Mouse (Mus musculus) kidney, embryonic 16.5 days (tissue): ENCODE measurements around the gene Ado. TPM values are rescaled to one million over a fixed set of nuclear protein-coding genes. Genes with fewer than 3 reads are reported as not detected.

Experiments
- ATAC-seq: fragments of 200-750 bp; cut with Nextera tagmentation; 2 replicates; pipeline ENCODE4 v1.8.0; 2017; ENCODE audit warnings: moderate TSS enrichment; ENCODE audit not compliant: low FRiP score, low TSS enrichment
- H3K27ac ChIP-seq: fragments of 300-500 bp; sonication (generic); 2 replicates; pipeline ENCODE4 v1.5.1; 2014; ENCODE audit warnings: low read length
- H3K27me3 ChIP-seq: fragments of 300-500 bp; sonication (generic); 2 replicates; pipeline ENCODE4 v1.6.1; 2014; ENCODE audit warnings: low read length, control low read depth, mixed read lengths; ENCODE audit not compliant: insufficient read depth
- H3K36me3 ChIP-seq: fragments of 300-500 bp; sonication (generic); 2 replicates; pipeline ENCODE4 v1.6.1; 2014; ENCODE audit warnings: low read length, control low read depth, mixed read lengths; ENCODE audit not compliant: insufficient read depth
- H3K4me1 ChIP-seq: fragments of 300-500 bp; sonication (generic); 2 replicates; pipeline ENCODE4 v1.6.1; 2014; ENCODE audit warnings: low read length, control low read depth, mixed read lengths; ENCODE audit not compliant: insufficient read depth
- H3K4me2 ChIP-seq: fragments of 300-500 bp; sonication (generic); replicated peaks from 2 replicates; pipeline ENCODE4 v1.6.1; 2014; ENCODE audit warnings: low read depth, low read length
- H3K4me3 ChIP-seq: fragments of 300-500 bp; sonication (generic); 2 replicates; pipeline ENCODE4 v1.5.1; 2014; ENCODE audit warnings: mild to moderate bottlenecking, low read length
- H3K9ac ChIP-seq: fragments of 300-500 bp; sonication (generic); replicated peaks from 2 replicates; pipeline ENCODE4 v1.6.1; 2014; ENCODE audit warnings: low read length
- H3K9me3 ChIP-seq: fragments of 300-500 bp; sonication (generic); 2 replicates; pipeline ENCODE4 v1.6.1; 2016; ENCODE audit warnings: low read length, control low read depth
- WGBS: fragments of 180-500 bp; shearing (Covaris S2); extraction: QIAGEN DNeasy Blood & Tissue Kit; methylation state at CpG from one replicate; pipeline ENCODE4 v1.1.7; 2014; 5-methylcytosine and 5-hydroxymethylcytosine counted together
- polyA plus RNA-seq: library from polyadenylated mRNA; unstranded; fragments of >200 nt; fragmentation: Nextera tagmentation; extraction: Ambion mirVana; gene quantifications from 2 replicates; pipeline ENCODE4 v1.2.1, GENCODE M21; 2015

Ado gene
- polyA plus RNA-seq, 1 experiment from 2014 or later = 73.1 TPM

DNA sequence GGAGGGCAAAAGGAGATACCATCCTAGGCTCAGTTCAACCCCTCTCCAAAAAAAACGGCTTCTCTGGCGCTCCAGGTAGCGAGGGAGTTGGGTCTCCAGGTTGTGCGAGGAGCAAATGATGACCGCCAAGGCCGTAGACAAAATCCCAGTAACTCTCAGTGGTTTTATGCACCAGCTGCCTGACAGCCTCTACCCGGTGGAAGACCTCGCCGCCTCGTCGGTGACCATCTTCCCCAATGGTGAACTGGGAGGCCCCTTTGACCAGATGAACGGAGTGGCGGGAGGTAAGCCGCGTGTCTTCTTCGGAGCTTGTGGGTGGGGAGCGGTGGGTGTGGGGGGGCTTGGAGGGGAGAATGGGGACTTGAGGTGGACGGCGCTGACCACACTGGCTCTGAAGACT, 10.6 kb downstream of the Ado start:
- H3K27ac ChIP-seq = no peak overlapping the region
- no peaks in the 10 kb centered on the region for H3K36me3 ChIP-seq
- H3K9me3 ChIP-seq = no peaks in the 10 kb centered on the region
- H3K4me2 ChIP-seq = peak overlapping the region; percentile 99
- ATAC-seq = no peak
- WGBS = under 1% methylated on average over 19 of the region's 19 CpGs
- peak overlapping the region; percentile 77; the same call in 1 of the 2 replicates for H3K9ac ChIP-seq
- H3K27me3 ChIP-seq = peaks cover 69% of the 10 kb centered on the region
- peaks cover 41% of the 10 kb centered on the region for H3K4me1 ChIP-seq
- H3K4me3 ChIP-seq = peak overlapping the region; percentile 77

DNA sequence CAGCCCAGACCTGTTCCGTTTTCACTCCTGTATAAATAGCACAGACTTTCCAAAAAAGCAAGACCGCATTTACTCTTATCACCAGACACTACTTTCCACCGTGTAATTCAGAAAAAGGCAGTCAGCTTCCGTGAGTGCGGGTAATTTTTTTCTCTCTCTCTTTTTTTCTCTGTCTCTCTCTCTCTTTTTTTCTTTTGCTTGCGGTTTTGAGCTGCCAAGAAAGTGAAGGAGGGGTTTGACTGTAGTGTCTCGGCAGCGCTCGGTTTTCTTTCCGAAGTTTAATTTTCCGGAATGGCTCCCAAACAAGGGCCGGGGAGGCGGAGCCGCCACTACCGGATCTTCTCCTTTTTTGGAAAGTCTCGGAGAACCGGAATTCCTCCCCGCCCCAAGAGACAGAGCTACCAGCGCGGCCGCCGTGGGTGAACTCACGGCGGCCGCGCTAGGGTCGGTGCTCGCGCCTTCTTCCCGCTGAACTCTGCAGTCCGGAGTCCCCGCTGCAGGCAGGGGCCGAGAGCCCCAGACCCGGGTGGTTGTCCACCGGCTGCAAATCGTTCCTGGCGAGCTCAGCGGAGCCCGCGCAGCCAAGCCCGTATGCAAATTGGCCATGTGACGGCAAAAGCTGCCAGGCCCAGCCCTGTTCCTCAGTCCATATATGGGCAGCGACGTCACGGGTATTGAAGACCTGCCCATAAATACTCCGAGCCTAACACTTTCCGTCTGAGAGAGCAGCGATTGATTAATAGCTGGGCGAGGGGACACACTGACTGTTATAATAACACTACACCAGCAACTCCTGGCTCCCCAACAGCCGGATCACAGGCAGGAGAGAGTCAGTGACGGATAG, 11.4 kb downstream of the Ado start:
- ATAC-seq = peak; percentile 90
- Histone ChIP-seq H3K36me3 (no peaks in the 10 kb centered on the region), H3K4me1 (peaks cover 41% of the 10 kb centered on the region), H3K4me2 (peak overlapping the region; percentile 99), H3K4me3 (peak overlapping the region; percentile 77), H3K27me3 (peaks cover 74% of the 10 kb centered on the region), H3K27ac (peak overlapping the region; percentile 88), H3K9ac (peak overlapping the region; percentile 77), H3K9me3 (no peaks in the 10 kb centered on the region)
- WGBS = under 1% methylated on average over 51 of the region's 51 CpGs

DNA sequence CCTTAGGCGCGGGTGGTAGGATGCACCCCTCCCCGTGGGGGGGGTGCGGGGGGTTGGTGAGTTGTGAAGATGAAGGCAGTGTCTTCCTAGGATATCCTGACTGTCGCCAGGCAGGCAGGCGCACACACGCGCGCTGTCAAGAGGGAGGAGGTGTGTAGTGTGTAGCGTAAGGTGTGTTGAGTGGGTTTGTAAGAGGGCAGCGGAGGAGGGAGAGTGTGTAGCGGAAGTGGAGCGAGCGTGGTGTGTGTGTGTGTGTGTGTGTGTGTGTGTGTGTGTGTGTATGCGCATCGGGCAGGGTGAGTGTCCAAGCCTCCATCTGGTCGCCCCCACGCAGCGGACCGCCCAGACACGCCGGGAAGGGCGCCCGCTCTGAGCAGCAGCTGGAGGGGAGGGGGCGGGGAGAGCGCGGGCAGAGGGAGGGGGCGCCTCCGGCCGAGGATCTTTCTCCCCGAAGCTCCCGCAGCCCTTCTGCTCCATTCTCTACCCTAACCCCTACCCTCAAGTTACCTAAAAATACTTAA, 12.1 kb downstream of the Ado start:
- Histone ChIP-seq H3K9me3 (no peaks in the 10 kb centered on the region), H3K4me3 (peak overlapping the region; percentile 77), H3K4me1 (peaks cover 41% of the 10 kb centered on the region), H3K9ac (peak overlapping the region; percentile 63), H3K27me3 (peaks cover 77% of the 10 kb centered on the region), H3K27ac (peak overlapping the region; percentile 34; the same call in 1 of the 2 replicates), H3K4me2 (peak overlapping the region; percentile 99), H3K36me3 (no peaks in the 10 kb centered on the region)
- peak; percentile 60 for ATAC-seq
- 0% methylated on average over 26 of the region's 32 CpGs for WGBS

DNA sequence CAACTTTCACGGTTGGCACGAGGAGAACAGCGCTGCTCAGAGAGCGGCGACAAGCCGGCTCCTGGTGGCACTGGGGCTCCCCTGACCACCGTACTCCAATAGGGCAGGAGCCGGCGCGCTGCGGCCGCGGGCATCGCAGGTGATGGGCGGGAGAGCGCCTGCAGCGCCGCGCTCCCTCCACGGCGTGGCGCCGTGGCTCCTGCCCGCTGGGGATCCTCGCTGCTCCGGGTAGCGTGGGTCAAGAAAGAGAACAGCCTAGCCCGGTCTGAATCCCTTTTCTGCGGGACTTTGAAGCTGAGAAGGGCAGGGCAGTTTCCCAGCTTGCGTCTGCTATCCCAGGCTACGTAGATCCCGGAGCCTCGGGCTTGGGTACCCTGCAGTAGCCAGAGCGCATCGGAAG, 12.8 kb downstream of the Ado start:
- Histone ChIP-seq H3K9ac (peak overlapping the region; percentile 63), H3K36me3 (no peaks in the 10 kb centered on the region), H3K4me2 (peak overlapping the region; percentile 99), H3K9me3 (no peaks in the 10 kb centered on the region), H3K27ac (no peak overlapping the region), H3K4me1 (peaks cover 39% of the 10 kb centered on the region), H3K27me3 (peaks cover 70% of the 10 kb centered on the region), H3K4me3 (peak overlapping the region; percentile 77)
- under 1% methylated on average over 35 of the region's 35 CpGs for WGBS
- peak; percentile 33 for ATAC-seq

DNA sequence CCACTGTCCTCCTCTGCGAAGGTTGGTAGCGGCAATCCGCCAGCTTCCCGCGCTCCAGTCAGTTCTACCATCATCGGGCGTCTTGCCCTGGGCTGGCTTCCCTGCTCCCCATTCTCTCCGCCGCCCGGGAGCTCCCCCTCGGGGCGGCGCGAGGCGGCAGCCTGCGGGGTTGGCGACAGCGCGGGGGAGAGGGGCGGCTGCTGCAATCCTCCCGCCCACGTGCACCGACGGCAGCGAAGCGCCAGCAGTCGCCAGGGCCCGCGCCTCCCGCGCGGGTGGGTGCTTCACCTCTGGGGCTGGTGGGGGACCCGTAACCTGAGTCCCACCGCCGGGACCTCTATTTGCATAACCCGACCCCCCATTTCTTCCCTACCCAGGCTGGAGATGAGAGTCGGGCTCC, 13.5 kb downstream of the Ado start, which contains the start of gene Egr2:
TSS of gene Egr2 (plus strand) at position 220 of the 400 bp plus-strand sequence.
- peak within 1 kb of the TSS; percentile 63 for H3K9ac ChIP-seq

DNA sequence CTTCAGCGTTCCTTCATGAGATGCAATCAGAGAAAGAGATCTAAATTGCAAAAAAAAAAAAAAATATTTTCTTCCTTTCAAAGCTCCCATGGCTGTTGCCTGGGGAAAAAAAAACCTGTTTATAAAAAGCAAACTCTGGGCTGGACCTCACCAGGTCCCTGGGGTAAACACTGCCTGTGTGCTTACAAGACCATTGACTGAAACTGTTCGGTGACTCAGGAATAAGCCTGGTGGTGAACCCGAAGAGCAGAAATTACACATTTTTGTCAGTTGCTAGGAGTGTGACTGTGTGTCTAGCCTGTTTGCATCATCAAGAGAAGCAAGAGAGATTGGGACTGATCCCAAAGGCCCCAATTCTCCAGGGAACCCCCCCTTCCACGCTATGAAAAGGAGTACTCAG, 19.0 kb downstream of the Ado start:
- Histone ChIP-seq H3K4me2 (no peak overlapping the region), H3K4me1 (no peaks in the 10 kb centered on the region), H3K27ac (no peak overlapping the region), H3K9me3 (no peaks in the 10 kb centered on the region), H3K36me3 (no peaks in the 10 kb centered on the region), H3K9ac (no peak overlapping the region), H3K4me3 (no peak overlapping the region), H3K27me3 (peaks cover 28% of the 10 kb centered on the region)
- ATAC-seq = no peak
- 72% methylated on average over 4 of the region's 4 CpGs for WGBS

More for the DNA sequence above, 13.5 kb downstream of the Ado start, which contains the start of gene Egr2:
- Histone ChIP-seq H3K4me2 (peak within 1 kb of the TSS; percentile 99), H3K4me1 (peaks cover 35% of the 10 kb centered on the region), H3K36me3 (no peaks in the 10 kb centered on the region), H3K4me3 (peak within 1 kb of the TSS; percentile 77), H3K27ac (no peak within 1 kb of the TSS), H3K9me3 (no peaks in the 10 kb centered on the region), H3K27me3 (peaks cover 66% of the 10 kb centered on the region)
- WGBS = under 1% methylated on average over 31 of the region's 37 CpGs
- ATAC-seq = no peak

DNA sequence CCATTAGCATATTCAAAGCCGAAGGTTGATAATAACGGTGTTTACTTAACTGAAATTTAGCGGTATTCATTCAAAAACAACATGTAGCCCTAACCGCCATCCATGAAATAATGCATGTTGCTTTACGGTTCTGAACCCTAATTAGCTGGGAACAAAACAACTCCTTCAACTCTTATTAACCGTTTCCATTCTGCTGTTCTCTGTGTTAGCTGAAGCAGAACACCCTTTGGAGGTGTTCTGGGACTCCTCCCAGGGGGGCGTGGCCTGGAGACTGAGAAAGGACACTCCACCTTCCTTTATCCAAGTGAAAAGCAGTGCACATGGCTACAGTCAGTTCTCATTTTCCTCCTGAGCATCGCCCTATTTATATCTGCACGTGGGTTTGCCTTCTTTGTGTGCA, 22.3 kb downstream of the Ado start:
- 70% methylated on average over 9 of the region's 9 CpGs for WGBS
- no peak for ATAC-seq
- Histone ChIP-seq H3K4me1 (no peaks in the 10 kb centered on the region), H3K36me3 (no peaks in the 10 kb centered on the region), H3K9ac (no peak overlapping the region), H3K9me3 (no peaks in the 10 kb centered on the region), H3K4me3 (no peak overlapping the region), H3K27me3 (0 out of 2 replicates have a peak, but pooled peaks cover 4% of the 10 kb centered on the region), H3K27ac (no peak overlapping the region), H3K4me2 (no peak overlapping the region)

DNA sequence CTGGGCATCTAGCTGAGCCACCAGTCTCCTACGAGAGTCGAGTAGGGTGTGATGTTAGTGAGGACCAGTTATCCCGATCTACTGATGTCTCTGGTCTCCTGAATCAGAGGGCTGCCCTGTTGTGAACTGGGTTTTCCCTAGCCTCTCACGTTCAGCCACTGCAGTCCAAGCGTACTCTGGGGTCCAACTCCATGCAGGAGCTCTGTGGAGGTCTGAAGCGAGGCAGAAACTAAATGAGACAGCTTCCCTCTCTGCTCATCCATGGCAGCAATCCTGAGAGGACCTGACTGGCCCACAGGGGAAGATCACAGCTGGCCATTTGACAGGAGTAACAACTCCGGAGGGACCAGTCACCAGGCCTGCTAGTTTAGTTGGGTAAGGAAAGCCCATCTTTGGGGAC, 24.1 kb downstream of the Ado start:
- H3K36me3 ChIP-seq = no peaks in the 10 kb centered on the region
- no peak overlapping the region for H3K27ac ChIP-seq
- no peaks in the 10 kb centered on the region for H3K4me1 ChIP-seq
- H3K9me3 ChIP-seq = no peaks in the 10 kb centered on the region
- no peak for ATAC-seq
- H3K9ac ChIP-seq = no peak overlapping the region
- no peaks in the 10 kb centered on the region for H3K27me3 ChIP-seq
- H3K4me2 ChIP-seq = no peak overlapping the region
- WGBS = 80% methylated on average over 7 of the region's 7 CpGs
- no peak overlapping the region for H3K4me3 ChIP-seq

DNA sequence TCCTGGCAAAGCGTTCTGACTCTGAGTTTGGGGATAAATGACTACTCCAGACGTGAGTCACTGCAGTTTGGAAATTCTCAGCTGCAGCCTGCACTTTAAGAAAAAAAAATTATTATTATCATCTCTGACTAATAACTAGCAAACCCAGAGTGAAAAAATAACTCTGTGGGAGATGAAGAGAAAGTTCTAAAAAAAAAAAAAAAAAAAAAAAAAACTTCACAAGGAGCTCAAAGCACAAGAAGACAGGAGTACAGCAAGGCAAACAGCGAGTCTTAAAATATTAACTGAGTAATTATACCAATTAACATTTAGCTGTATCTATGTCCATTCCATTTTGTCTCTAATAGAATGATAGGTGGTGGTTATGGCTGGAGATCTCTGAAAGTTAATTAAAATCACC, 24.6 kb downstream of the Ado start:
- Histone ChIP-seq H3K27me3 (no peaks in the 10 kb centered on the region), H3K4me1 (no peaks in the 10 kb centered on the region), H3K4me2 (no peak overlapping the region), H3K9me3 (no peaks in the 10 kb centered on the region), H3K4me3 (no peak overlapping the region), H3K36me3 (no peaks in the 10 kb centered on the region), H3K9ac (no peak overlapping the region), H3K27ac (no peak overlapping the region)
- 79% methylated on average over 3 of the region's 3 CpGs for WGBS
- no peak for ATAC-seq

DNA sequence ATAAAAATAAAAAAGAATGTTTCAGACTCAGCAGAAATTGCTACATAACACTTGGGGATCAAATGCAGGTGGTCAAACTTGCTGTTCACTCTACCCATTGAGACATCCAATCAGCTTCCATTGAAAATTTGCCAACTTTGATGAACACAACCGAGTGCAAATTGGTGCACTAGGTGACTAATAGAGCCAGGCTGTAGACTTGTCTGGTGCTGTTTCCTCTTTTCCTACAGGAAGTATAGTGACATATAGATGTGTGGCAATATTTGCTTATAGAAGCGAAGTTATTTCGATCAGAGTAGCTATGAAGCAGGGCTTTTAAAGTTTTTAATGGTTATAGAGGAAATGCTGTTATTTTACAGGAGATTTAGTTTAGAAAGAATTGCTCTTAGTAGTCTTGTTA, 30.0 kb downstream of the Ado start:
- Histone ChIP-seq H3K36me3 (no peaks in the 10 kb centered on the region), H3K4me1 (no peaks in the 10 kb centered on the region), H3K4me2 (no peak overlapping the region), H3K4me3 (no peak overlapping the region), H3K27ac (no peak overlapping the region), H3K27me3 (no peaks in the 10 kb centered on the region), H3K9ac (no peak overlapping the region), H3K9me3 (no peaks in the 10 kb centered on the region)
- ATAC-seq = no peak
- WGBS = 92% methylated on average over 3 of the region's 3 CpGs
